Mouse (Mus musculus): ENCODE measurements around the gene Usp3. TPM values are rescaled to one million over a fixed set of nuclear protein-coding genes. Genes with fewer than 3 reads are reported as not detected.

Gene Usp3
- 102 and 106 TPM in 2 replicates for polyA plus RNA-seq (2014; fragmentation: Nextera tagmentation; extraction: Ambion mirVana)

DNA sequence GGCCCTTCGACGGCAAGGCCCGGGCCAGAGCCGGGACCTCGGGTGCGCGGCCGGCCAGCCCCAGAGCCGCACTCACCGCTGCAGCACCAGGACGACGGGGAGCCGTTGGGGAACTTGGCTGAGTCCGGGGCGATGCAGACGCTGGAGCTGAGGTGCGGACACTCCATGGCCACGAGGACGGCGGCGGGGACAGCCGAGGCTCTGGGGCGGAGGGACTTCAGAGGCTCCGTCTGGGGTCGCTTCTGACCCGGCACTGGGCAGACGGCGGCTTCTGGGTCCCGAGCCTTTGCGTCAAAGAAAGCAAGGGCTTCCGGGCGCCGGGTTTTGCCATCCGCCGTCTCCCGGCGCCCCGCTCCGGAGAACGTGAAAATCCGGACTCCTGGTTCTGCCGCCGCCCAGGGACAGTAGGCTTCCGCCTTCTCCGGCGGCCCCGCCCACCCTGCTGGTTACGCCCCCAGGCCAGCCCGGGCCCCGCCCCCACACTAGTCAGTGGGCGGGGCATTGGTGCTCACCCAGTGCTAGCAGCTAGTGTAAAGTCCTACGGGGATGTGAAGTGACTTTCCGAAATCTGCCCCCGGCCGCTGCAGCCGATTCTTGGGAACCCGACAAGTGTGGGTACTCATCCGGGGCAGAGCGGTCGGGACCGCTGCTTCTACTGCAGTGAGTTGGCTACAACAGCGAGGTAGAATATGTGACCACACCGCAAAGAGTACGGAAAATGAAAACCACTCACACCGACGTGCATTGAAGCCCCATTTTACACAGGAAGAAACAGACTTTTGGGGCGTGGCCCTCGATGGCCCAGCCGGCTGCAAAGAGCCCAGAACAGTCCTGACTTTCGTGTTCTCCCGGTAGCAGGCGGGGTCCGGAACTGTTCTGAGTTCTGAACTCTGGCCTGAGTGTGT is at the start of gene Usp3:
Gene Usp3, minus strand, starts transcription at position 435 of the 905 bp plus-strand sequence.
- Histone ChIP-seq H3K4me2 (ENCODE audit: low read depth) (peak within 1 kb of the TSS; percentile 66), H3K4me3 (ENCODE audit: low read depth, low read length) (peak within 1 kb of the TSS; percentile 95), H3K27me3 (ENCODE audit: control insufficient read depth, insufficient read depth, low read length) (no peaks in the 10 kb centered on the region), H3K9ac (ENCODE audit: low read length) (peak within 1 kb of the TSS; percentile 99), H3K4me1 (ENCODE audit: control insufficient read depth, insufficient read depth, low read length) (peaks cover 8% of the 10 kb centered on the region; the same call in 1 of the 2 replicates), H3K9me3 (ENCODE audit: control insufficient read depth, low read length) (no peaks in the 10 kb centered on the region), H3K27ac (ENCODE audit: low read depth, low read length) (peak within 1 kb of the TSS; percentile 95), H3K36me3 (ENCODE audit: control insufficient read depth, insufficient read depth, low read length) (no peaks in the 10 kb centered on the region)
- DNase-seq (ENCODE audit: low spot score), result peak; percentile 98
- under 1% methylated on average over 65 of the region's 73 CpGs for WGBS
- ATAC-seq (ENCODE audit: insufficient read depth, low FRiP score, low TSS enrichment), result peak; percentile 92

DNA sequence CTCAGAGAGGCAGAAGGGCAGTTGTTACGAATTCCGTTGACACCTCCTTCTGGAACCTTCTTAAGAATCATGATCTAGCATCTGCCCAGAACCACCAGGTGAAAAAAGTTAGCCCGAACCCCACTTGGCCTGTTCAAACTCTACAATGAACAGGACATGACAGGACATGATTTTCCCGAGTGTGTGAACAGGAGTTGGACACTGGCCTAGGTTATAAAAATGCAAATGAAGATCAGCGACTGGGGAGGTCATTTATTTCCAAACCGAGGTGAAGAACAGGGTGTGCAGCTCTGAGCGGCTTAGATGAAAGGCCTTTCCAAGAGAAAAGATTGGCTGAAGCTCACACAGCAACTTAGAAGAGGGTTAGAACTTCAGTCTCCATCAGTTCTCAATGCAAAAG is 47.5 kb upstream of the Usp3 start:
- no peak overlapping the region for H3K27ac ChIP-seq (ENCODE audit: low read depth, low read length)
- no peak overlapping the region for H3K9ac ChIP-seq (ENCODE audit: low read length)
- no peak overlapping the region for H3K4me3 ChIP-seq (ENCODE audit: low read depth, low read length)
- no peaks in the 10 kb centered on the region for H3K36me3 ChIP-seq (ENCODE audit: control insufficient read depth, insufficient read depth, low read length)
- ATAC-seq (ENCODE audit: insufficient read depth, low FRiP score, low TSS enrichment) (no peak), DNase-seq (ENCODE audit: low spot score) (no peak)
- H3K4me1 ChIP-seq (ENCODE audit: control insufficient read depth, insufficient read depth, low read length), result no peaks in the 10 kb centered on the region
- no peaks in the 10 kb centered on the region for H3K9me3 ChIP-seq (ENCODE audit: control insufficient read depth, low read length)
- H3K4me2 ChIP-seq (ENCODE audit: low read depth), result no peak overlapping the region
- no peaks in the 10 kb centered on the region for H3K27me3 ChIP-seq (ENCODE audit: control insufficient read depth, insufficient read depth, low read length)
- 65% methylated on average over 7 of the region's 7 CpGs for WGBS

- H3K4me1 ChIP-seq (ENCODE audit: control insufficient read depth, insufficient read depth, low read length), result no peaks in the 10 kb centered on the region
- H3K36me3 ChIP-seq (ENCODE audit: control insufficient read depth, insufficient read depth, low read length), result no peaks in the 10 kb centered on the region
- no peak overlapping the region for H3K4me3 ChIP-seq (ENCODE audit: low read depth, low read length)
- H3K4me2 ChIP-seq (ENCODE audit: low read depth), result no peak overlapping the region
- H3K27me3 ChIP-seq (ENCODE audit: control insufficient read depth, insufficient read depth, low read length), result no peaks in the 10 kb centered on the region
- no peak overlapping the region for H3K27ac ChIP-seq (ENCODE audit: low read depth, low read length)
- no peak overlapping the region for H3K9ac ChIP-seq (ENCODE audit: low read length)
- no peak for ATAC-seq (ENCODE audit: insufficient read depth, low FRiP score, low TSS enrichment)
- no peak for DNase-seq (ENCODE audit: low spot score)
- WGBS, result 98% methylated on average over 2 of the region's 2 CpGs
- no peaks in the 10 kb centered on the region for H3K9me3 ChIP-seq (ENCODE audit: control insufficient read depth, low read length)
Observed at GRCm38 (mm10) chr9:66639626-66640025, 46.7 kb upstream of the Usp3 start.

DNA sequence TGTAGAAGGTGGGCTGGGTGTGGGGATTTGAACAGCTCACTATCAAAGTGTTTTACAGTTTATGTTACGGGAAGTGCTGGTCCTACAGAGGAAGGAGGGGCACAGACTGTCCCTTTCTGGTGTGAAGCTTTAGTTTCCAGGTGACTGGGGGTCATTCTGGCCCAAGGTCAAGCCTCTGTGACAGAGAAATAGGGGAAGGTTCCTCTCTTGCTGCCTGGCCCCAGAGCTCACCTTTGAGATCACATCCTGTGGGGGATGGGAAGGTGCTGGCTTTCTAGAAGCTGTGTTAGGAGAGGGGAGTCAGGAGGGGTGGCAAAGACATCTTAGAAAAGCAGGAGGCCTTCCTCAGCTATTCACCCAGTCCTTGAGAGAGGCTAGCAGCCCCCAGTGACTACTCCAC is 39.5 kb upstream of the Usp3 start:
- Histone ChIP-seq H3K4me3 (ENCODE audit: low read depth, low read length) (no peak overlapping the region), H3K36me3 (ENCODE audit: control insufficient read depth, insufficient read depth, low read length) (no peaks in the 10 kb centered on the region), H3K9ac (ENCODE audit: low read length) (no peak overlapping the region), H3K27me3 (ENCODE audit: control insufficient read depth, insufficient read depth, low read length) (no peaks in the 10 kb centered on the region), H3K4me2 (ENCODE audit: low read depth) (no peak overlapping the region), H3K27ac (ENCODE audit: low read depth, low read length) (no peak overlapping the region), H3K9me3 (ENCODE audit: control insufficient read depth, low read length) (no peaks in the 10 kb centered on the region), H3K4me1 (ENCODE audit: control insufficient read depth, insufficient read depth, low read length) (no peaks in the 10 kb centered on the region)
- 57% methylated on average over 1 of the region's 1 CpGs for WGBS
- DNase-seq (ENCODE audit: low spot score) (no peak), ATAC-seq (ENCODE audit: insufficient read depth, low FRiP score, low TSS enrichment) (no peak)

DNA sequence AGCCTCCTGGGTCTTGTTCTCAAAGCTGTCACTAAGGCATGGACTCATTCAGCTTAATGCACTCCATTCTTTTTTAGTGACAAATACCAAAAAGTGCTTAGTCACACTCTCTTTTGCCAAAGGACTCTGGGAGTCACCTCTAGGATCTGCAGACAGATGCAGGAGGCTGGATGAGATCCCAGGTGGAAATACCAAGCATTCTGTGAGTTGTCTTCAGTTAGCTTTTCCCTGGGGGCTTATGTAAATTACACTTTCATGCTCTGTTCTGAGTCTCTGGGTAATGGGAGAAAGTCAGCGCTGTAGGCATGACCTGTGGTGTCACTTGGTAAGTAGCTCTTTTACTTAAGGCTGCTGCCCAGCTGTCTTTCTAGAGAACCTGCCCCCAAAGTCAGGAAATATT is 38.0 kb upstream of the Usp3 start:
- Histone ChIP-seq H3K9me3 (ENCODE audit: control insufficient read depth, low read length) (no peaks in the 10 kb centered on the region), H3K4me2 (ENCODE audit: low read depth) (no peak overlapping the region), H3K27ac (ENCODE audit: low read depth, low read length) (no peak overlapping the region), H3K27me3 (ENCODE audit: control insufficient read depth, insufficient read depth, low read length) (no peaks in the 10 kb centered on the region), H3K9ac (ENCODE audit: low read length) (no peak overlapping the region), H3K36me3 (ENCODE audit: control insufficient read depth, insufficient read depth, low read length) (no peaks in the 10 kb centered on the region), H3K4me3 (ENCODE audit: low read depth, low read length) (no peak overlapping the region), H3K4me1 (ENCODE audit: control insufficient read depth, insufficient read depth, low read length) (no peaks in the 10 kb centered on the region)
- ATAC-seq (ENCODE audit: insufficient read depth, low FRiP score, low TSS enrichment) (no peak), DNase-seq (ENCODE audit: low spot score) (no peak)
- 18% methylated on average over 1 of the region's 1 CpGs for WGBS

GRCm38 (mm10) chr9:66626661-66627060 is 33.7 kb upstream of the Usp3 start:
- H3K4me1 ChIP-seq (ENCODE audit: control insufficient read depth, insufficient read depth, low read length), result no peaks in the 10 kb centered on the region

DNA sequence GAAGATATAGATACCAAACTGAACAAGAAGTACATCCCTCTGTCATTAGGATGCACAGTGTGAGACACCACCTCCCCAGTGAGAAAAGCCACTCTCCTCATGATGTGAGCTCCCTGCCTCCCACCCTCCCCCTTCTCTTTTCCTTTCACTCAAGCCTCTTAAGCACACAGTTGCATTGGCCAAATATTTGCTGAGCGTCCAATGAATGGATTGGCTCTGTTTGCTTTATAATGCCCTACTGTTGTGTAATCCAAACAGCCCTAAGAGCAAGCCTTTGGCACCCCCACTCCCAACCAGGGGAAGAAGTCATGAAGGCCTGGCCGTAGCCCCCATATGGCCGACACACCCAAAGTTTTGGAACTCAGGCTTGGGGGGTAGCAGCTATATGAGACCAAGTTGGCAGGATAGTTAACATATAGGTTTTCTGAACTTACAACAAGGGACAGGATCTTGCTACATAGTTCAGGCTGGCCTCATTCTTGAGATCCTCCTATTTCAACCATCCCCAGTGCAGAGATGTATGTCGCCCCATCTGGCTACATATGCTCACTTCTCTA is 33.1 kb upstream of the Usp3 start:
- WGBS, result 89% methylated on average over 4 of the region's 4 CpGs
- ATAC-seq (ENCODE audit: insufficient read depth, low FRiP score, low TSS enrichment), result no peak
- Histone ChIP-seq H3K4me3 (ENCODE audit: low read depth, low read length) (no peak overlapping the region), H3K27ac (ENCODE audit: low read depth, low read length) (no peak overlapping the region), H3K36me3 (ENCODE audit: control insufficient read depth, insufficient read depth, low read length) (no peaks in the 10 kb centered on the region), H3K9ac (ENCODE audit: low read length) (no peak overlapping the region), H3K9me3 (ENCODE audit: control insufficient read depth, low read length) (no peaks in the 10 kb centered on the region), H3K27me3 (ENCODE audit: control insufficient read depth, insufficient read depth, low read length) (no peaks in the 10 kb centered on the region), H3K4me2 (ENCODE audit: low read depth) (no peak overlapping the region), H3K4me1 (ENCODE audit: control insufficient read depth, insufficient read depth, low read length) (no peaks in the 10 kb centered on the region)
- DNase-seq (ENCODE audit: low spot score), result no peak

More at GRCm38 (mm10) chr9:66626661-66627060, 33.7 kb upstream of the Usp3 start:
- Histone ChIP-seq H3K4me2 (ENCODE audit: low read depth) (no peak overlapping the region), H3K36me3 (ENCODE audit: control insufficient read depth, insufficient read depth, low read length) (no peaks in the 10 kb centered on the region), H3K9ac (ENCODE audit: low read length) (no peak overlapping the region), H3K9me3 (ENCODE audit: control insufficient read depth, low read length) (no peaks in the 10 kb centered on the region), H3K27ac (ENCODE audit: low read depth, low read length) (no peak overlapping the region), H3K4me3 (ENCODE audit: low read depth, low read length) (no peak overlapping the region), H3K27me3 (ENCODE audit: control insufficient read depth, insufficient read depth, low read length) (no peaks in the 10 kb centered on the region)
- no peak for DNase-seq (ENCODE audit: low spot score)
- ATAC-seq (ENCODE audit: insufficient read depth, low FRiP score, low TSS enrichment), result no peak
- WGBS, result 90% methylated on average over 5 of the region's 5 CpGs

GRCm38 (mm10) chr9:66624873-66625272 is 31.9 kb upstream of the Usp3 start:
- H3K9me3 ChIP-seq (ENCODE audit: control insufficient read depth, low read length), result no peaks in the 10 kb centered on the region
- no peaks in the 10 kb centered on the region for H3K27me3 ChIP-seq (ENCODE audit: control insufficient read depth, insufficient read depth, low read length)
- H3K4me1 ChIP-seq (ENCODE audit: control insufficient read depth, insufficient read depth, low read length), result 0 out of 2 replicates have a peak, but pooled peaks cover 3% of the 10 kb centered on the region
- no peak for ATAC-seq (ENCODE audit: insufficient read depth, low FRiP score, low TSS enrichment)
- no peak overlapping the region for H3K9ac ChIP-seq (ENCODE audit: low read length)
- WGBS, result 40% methylated on average over 1 of the region's 1 CpGs
- H3K27ac ChIP-seq (ENCODE audit: low read depth, low read length), result no peak overlapping the region
- H3K4me3 ChIP-seq (ENCODE audit: low read depth, low read length), result no peak overlapping the region
- no peaks in the 10 kb centered on the region for H3K36me3 ChIP-seq (ENCODE audit: control insufficient read depth, insufficient read depth, low read length)
- no peak for DNase-seq (ENCODE audit: low spot score)
- H3K4me2 ChIP-seq (ENCODE audit: low read depth), result no peak overlapping the region

DNA sequence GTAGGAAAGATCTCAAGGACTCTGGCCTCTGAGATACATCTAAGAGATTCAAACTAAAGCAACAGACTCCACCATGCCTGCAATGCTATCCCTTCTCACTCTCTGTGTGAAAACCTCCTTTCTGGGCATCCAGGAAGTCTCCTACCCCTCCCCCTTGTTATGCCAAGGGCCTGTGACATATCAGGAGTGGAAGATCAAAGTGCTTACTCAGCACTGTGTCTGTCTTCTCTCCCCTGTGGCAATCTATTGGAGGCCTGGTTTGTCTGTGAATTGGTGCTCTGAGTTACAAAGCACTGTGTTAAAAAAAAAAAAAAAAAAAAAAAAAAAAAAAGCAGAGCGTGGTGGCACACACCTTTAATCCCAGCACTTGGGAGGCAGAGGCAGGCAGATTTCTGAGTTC is 30.7 kb upstream of the Usp3 start:
- Histone ChIP-seq H3K9me3 (ENCODE audit: control insufficient read depth, low read length) (no peaks in the 10 kb centered on the region), H3K27ac (ENCODE audit: low read depth, low read length) (no peak overlapping the region), H3K4me1 (ENCODE audit: control insufficient read depth, insufficient read depth, low read length) (0 out of 2 replicates have a peak, but pooled peaks cover 3% of the 10 kb centered on the region), H3K27me3 (ENCODE audit: control insufficient read depth, insufficient read depth, low read length) (no peaks in the 10 kb centered on the region), H3K9ac (ENCODE audit: low read length) (no peak overlapping the region), H3K36me3 (ENCODE audit: control insufficient read depth, insufficient read depth, low read length) (no peaks in the 10 kb centered on the region), H3K4me3 (ENCODE audit: low read depth, low read length) (no peak overlapping the region), H3K4me2 (ENCODE audit: low read depth) (no peak overlapping the region)
- DNase-seq (ENCODE audit: low spot score) (no peak), ATAC-seq (ENCODE audit: insufficient read depth, low FRiP score, low TSS enrichment) (no peak)
- no CpG with 5 or more reads among the region's 1 CpGs for WGBS
